In genomic region chr17:36145861-36146156, GRCm38 (mm10) we compare ENCODE assay signal across 11 mouse cellular contexts. TPM values are rescaled to one million over a fixed set of nuclear protein-coding genes. Genes with fewer than 3 reads are reported as not detected.
A peak's percentile ranks its signal among the peaks of the same experiment; 100 is the strongest.
DNase-seq lines count a peak whose midpoint lies in the region; ATAC-seq lines count a peak whose summit lies in the region.
"Not testable (repeated sequence)": the region's sequence is repeated elsewhere in the genome, so short reads cannot be mapped to it uniquely, and the experiment has no call there.
"Had no signal": no experiment of that assay in that cellular context is flagged by ENCODE, and none has a peak within 500 bp of the region (broad histone marks: within the 10 kb centered on the region; RNA-seq: fewer than 3 reads in every experiment).

No protein-coding gene starts in this region.

- not testable (repeated sequence) for H3K27ac ChIP-seq in embryonic facial prominence, embryonic 13.5 days; hindbrain, embryonic 12.5 days; kidney, embryonic 15.5 days; liver, embryonic 11.5 days (ENCODE audit: low read depth, low read length); neural tube, embryonic 12.5 days

- peak overlapping the region; percentile 37 for H3K4me3 ChIP-seq in embryonic facial prominence, embryonic 13.5 days
- H3K4me3 ChIP-seq in hindbrain, embryonic 12.5 days, result peak overlapping the region; percentile 34
- peak overlapping the region; percentile 41 for H3K4me3 ChIP-seq in kidney, embryonic 15.5 days (replicated peaks)
- peak overlapping the region; percentile 41 for H3K4me3 ChIP-seq in liver, embryonic 11.5 days (ENCODE audit: low read depth, low read length)
- H3K4me3 ChIP-seq in megakaryocyte, embryonic 14.5 days (replicated peaks), result peak overlapping the region; percentile 88
- H3K4me3 ChIP-seq in neural tube, embryonic 12.5 days, result peak overlapping the region; percentile 23; the same call in 1 of the 2 replicates

- ATAC-seq in embryonic facial prominence, embryonic 13.5 days (ENCODE audit: insufficient number of reproducible peaks, insufficient read depth, low FRiP score, low TSS enrichment, low read depth); hindbrain, embryonic 12.5 days (ENCODE audit: low FRiP score); kidney, embryonic 15.5 days (replicated peaks; ENCODE audit: low FRiP score); liver, embryonic 11.5 days (replicated peaks; ENCODE audit: low FRiP score); neural tube, embryonic 12.5 days (ENCODE audit: low FRiP score, low read depth): not testable (repeated sequence)
- ATAC-seq in granulocyte monocyte progenitor cell, adult 5-6 weeks (replicated peaks; ENCODE audit: poor library complexity, severe bottlenecking), result 0 out of 2 replicates have a peak, but pooled peaks have one; percentile 20

- WGBS in embryonic facial prominence, embryonic 13.5 days, result 2% methylated on average over 13 of the region's 13 CpGs
- 3% methylated on average over 13 of the region's 13 CpGs for WGBS in hindbrain, embryonic 12.5 days
- 2% methylated on average over 13 of the region's 13 CpGs for WGBS in kidney, embryonic 15.5 days
- 3% methylated on average over 12 of the region's 13 CpGs for WGBS in liver, embryonic 11.5 days
- 2% methylated on average over 13 of the region's 13 CpGs for WGBS in neural tube, embryonic 12.5 days

- H3K9ac ChIP-seq in embryonic facial prominence, embryonic 13.5 days, result 0 out of 2 replicates have a peak overlapping the region, but pooled peaks have one; percentile 27
- H3K9ac ChIP-seq in hindbrain, embryonic 12.5 days; kidney, embryonic 15.5 days; liver, embryonic 11.5 days (ENCODE audit: low read depth, low read length); neural tube, embryonic 12.5 days: not testable (repeated sequence)

- peaks cover 74% of the 10 kb centered on the region for H3K27me3 ChIP-seq in embryonic facial prominence, embryonic 13.5 days
- peaks cover 67% of the 10 kb centered on the region for H3K27me3 ChIP-seq in hindbrain, embryonic 12.5 days
- H3K27me3 ChIP-seq in kidney, embryonic 15.5 days, result peaks cover 80% of the 10 kb centered on the region
- H3K27me3 ChIP-seq in liver, embryonic 11.5 days (replicated peaks; ENCODE audit: control insufficient read depth, insufficient read depth, low read length), result peaks cover 40% of the 10 kb centered on the region
- peaks cover 21% of the 10 kb centered on the region for H3K27me3 ChIP-seq in megakaryocyte, embryonic 14.5 days (replicated peaks)
- peaks cover 45% of the 10 kb centered on the region for H3K27me3 ChIP-seq in neural tube, embryonic 12.5 days (replicated peaks)

- H3K36me3 ChIP-seq in embryonic facial prominence, embryonic 13.5 days; hindbrain, embryonic 12.5 days; kidney, embryonic 15.5 days; liver, embryonic 11.5 days (ENCODE audit: control insufficient read depth, insufficient read depth, low read length); megakaryocyte, embryonic 14.5 days (replicated peaks; ENCODE audit: low read length); neural tube, embryonic 12.5 days: not testable (repeated sequence)

- DNase-seq in liver, embryonic 11.5 days (ENCODE audit: low spot score), result not testable (repeated sequence)

- H3K4me2 ChIP-seq in embryonic facial prominence, embryonic 13.5 days, result peak overlapping the region; percentile 60
- peak overlapping the region; percentile 55 for H3K4me2 ChIP-seq in hindbrain, embryonic 12.5 days (replicated peaks)
- H3K4me2 ChIP-seq in kidney, embryonic 15.5 days, result peak overlapping the region; percentile 66
- peak overlapping the region; percentile 55 for H3K4me2 ChIP-seq in liver, embryonic 11.5 days
- H3K4me2 ChIP-seq in neural tube, embryonic 12.5 days (replicated peaks), result peak overlapping the region; percentile 55

- not testable (repeated sequence) for H3K4me1 ChIP-seq in embryonic facial prominence, embryonic 13.5 days; hindbrain, embryonic 12.5 days; liver, embryonic 11.5 days (replicated peaks; ENCODE audit: control insufficient read depth, insufficient read depth, low read length); megakaryocyte, embryonic 14.5 days; neural tube, embryonic 12.5 days
- peaks cover 11% of the 10 kb centered on the region for H3K4me1 ChIP-seq in kidney, embryonic 15.5 days

- not testable (repeated sequence) for H3K9me3 ChIP-seq in embryonic facial prominence, embryonic 13.5 days; hindbrain, embryonic 12.5 days (replicated peaks); kidney, embryonic 15.5 days (replicated peaks); liver, embryonic 11.5 days (ENCODE audit: control insufficient read depth, low read length); megakaryocyte, embryonic 14.5 days; neural tube, embryonic 12.5 days

RNA-seq across cellular contexts. Expression of gene Gm7030, which starts 16.6 kb away (rescaled TPM):
- not detected in 2 replicates for polyA plus RNA-seq in embryonic facial prominence, embryonic 13.5 days (2015; fragmentation: Nextera tagmentation; extraction: Ambion mirVana)
- not detected in 2 replicates for total RNA-seq in granulocyte monocyte progenitor cell, adult 5-6 weeks (2014; fragmentation: Nextera tagmentation)
- not detected in 2 replicates for total RNA-seq in granulocyte monocyte progenitor cell, adult 5-6 weeks (2017)
- not detected in 2 replicates for polyA plus RNA-seq in hindbrain, embryonic 12.5 days (2016; fragmentation: Nextera tagmentation; extraction: Ambion mirVana)
- polyA plus RNA-seq in kidney, embryonic 15.5 days (2015; fragmentation: Nextera tagmentation; extraction: Ambion mirVana), result not detected in 2 replicates
- not detected in 2 replicates for polyA plus RNA-seq in liver, embryonic 11.5 days (2014; fragmentation: Nextera tagmentation; extraction: Ambion mirVana)
- 0.46 TPM in 1 of 2 replicates, not detected in the other for polyA plus RNA-seq in megakaryocyte, embryonic 14.5 days (2012; ENCODE audit: insufficient read depth, low replicate concordance)
- not detected in 2 replicates for polyA plus RNA-seq in neural tube, embryonic 12.5 days (2016; fragmentation: Nextera tagmentation; extraction: Ambion mirVana)
- total RNA-seq: adrenal gland, postnatal 36 days; gastrocnemius, postnatal 36 days; hematopoietic stem cell, adult 5-6 weeks; left cerebral cortex, adult 18-20 months had no signal

RNA-seq across cellular contexts. Expression of gene Gm8909, which starts 22.5 kb away (rescaled TPM):
- polyA plus RNA-seq in embryonic facial prominence, embryonic 13.5 days (2015; fragmentation: Nextera tagmentation; extraction: Ambion mirVana), result 0.26 TPM in 1 of 2 replicates, not detected in the other
- total RNA-seq in granulocyte monocyte progenitor cell, adult 5-6 weeks (2014; fragmentation: Nextera tagmentation), result not detected in 2 replicates
- not detected in 2 replicates for total RNA-seq in granulocyte monocyte progenitor cell, adult 5-6 weeks (2017)
- not detected in 2 replicates for polyA plus RNA-seq in hindbrain, embryonic 12.5 days (2016; fragmentation: Nextera tagmentation; extraction: Ambion mirVana)
- polyA plus RNA-seq in kidney, embryonic 15.5 days (2015; fragmentation: Nextera tagmentation; extraction: Ambion mirVana), result not detected in 2 replicates
- 0.25 and 0.31 TPM in 2 replicates for polyA plus RNA-seq in liver, embryonic 11.5 days (2014; fragmentation: Nextera tagmentation; extraction: Ambion mirVana)
- polyA plus RNA-seq in megakaryocyte, embryonic 14.5 days (2012; ENCODE audit: insufficient read depth, low replicate concordance), result not detected in 2 replicates
- 0.25 TPM in 1 of 2 replicates, not detected in the other for polyA plus RNA-seq in neural tube, embryonic 12.5 days (2016; fragmentation: Nextera tagmentation; extraction: Ambion mirVana)
- total RNA-seq: adrenal gland, postnatal 36 days; gastrocnemius, postnatal 36 days; hematopoietic stem cell, adult 5-6 weeks; left cerebral cortex, adult 18-20 months had no signal

RNA-seq across cellular contexts. Expression of gene Gm19684, which starts 24.3 kb away (rescaled TPM):
- not detected in 2 replicates for polyA plus RNA-seq in embryonic facial prominence, embryonic 13.5 days (2015; fragmentation: Nextera tagmentation; extraction: Ambion mirVana)
- total RNA-seq in granulocyte monocyte progenitor cell, adult 5-6 weeks (2014; fragmentation: Nextera tagmentation), result 0.58 TPM in 1 of 2 replicates, not detected in the other
- not detected in 2 replicates for total RNA-seq in granulocyte monocyte progenitor cell, adult 5-6 weeks (2017)
- not detected in 2 replicates for polyA plus RNA-seq in hindbrain, embryonic 12.5 days (2016; fragmentation: Nextera tagmentation; extraction: Ambion mirVana)
- polyA plus RNA-seq in kidney, embryonic 15.5 days (2015; fragmentation: Nextera tagmentation; extraction: Ambion mirVana), result not detected in 2 replicates
- not detected in 2 replicates for polyA plus RNA-seq in liver, embryonic 11.5 days (2014; fragmentation: Nextera tagmentation; extraction: Ambion mirVana)
- 0.29 TPM in 1 of 2 replicates, not detected in the other for polyA plus RNA-seq in megakaryocyte, embryonic 14.5 days (2012; ENCODE audit: insufficient read depth, low replicate concordance)
- not detected in 2 replicates for polyA plus RNA-seq in neural tube, embryonic 12.5 days (2016; fragmentation: Nextera tagmentation; extraction: Ambion mirVana)
- total RNA-seq: gastrocnemius, postnatal 36 days; hematopoietic stem cell, adult 5-6 weeks; left cerebral cortex, adult 18-20 months had no signal

RNA-seq across cellular contexts. Expression of gene H2-T3, which starts 44.3 kb away (rescaled TPM):
- polyA plus RNA-seq in embryonic facial prominence, embryonic 13.5 days (2015; fragmentation: Nextera tagmentation; extraction: Ambion mirVana), result 0.80 TPM in 1 of 2 replicates, not detected in the other
- not detected in 2 replicates for total RNA-seq in granulocyte monocyte progenitor cell, adult 5-6 weeks (2014; fragmentation: Nextera tagmentation)
- total RNA-seq in granulocyte monocyte progenitor cell, adult 5-6 weeks (2017), result not detected in 2 replicates
- polyA plus RNA-seq in hindbrain, embryonic 12.5 days (2016; fragmentation: Nextera tagmentation; extraction: Ambion mirVana), result not detected in 2 replicates
- not detected in 2 replicates for polyA plus RNA-seq in kidney, embryonic 15.5 days (2015; fragmentation: Nextera tagmentation; extraction: Ambion mirVana)
- polyA plus RNA-seq in liver, embryonic 11.5 days (2014; fragmentation: Nextera tagmentation; extraction: Ambion mirVana), result not detected in 2 replicates
- polyA plus RNA-seq in megakaryocyte, embryonic 14.5 days (2012; ENCODE audit: insufficient read depth, low replicate concordance), result not detected in 2 replicates
- not detected in 2 replicates for polyA plus RNA-seq in neural tube, embryonic 12.5 days (2016; fragmentation: Nextera tagmentation; extraction: Ambion mirVana)
- total RNA-seq: adrenal gland, postnatal 36 days had no signal

Comparison
In these comparisons a context has a peak if more than half of its experiments do, and no peak if none do; other contexts are left out.
1. H3K4me3 ChIP-seq: peak in every context shown above with its lines; median percentile 88 in megakaryocyte, embryonic 14.5 days; 41 in kidney, embryonic 15.5 days; 41 in liver, embryonic 11.5 days; 37 in embryonic facial prominence, embryonic 13.5 days; 34 in hindbrain, embryonic 12.5 days; 23 in neural tube, embryonic 12.5 days.